Mouse (Mus musculus) liver, embryonic 14.5 days (tissue): ENCODE data around the gene Mmp21. TPM values are rescaled to one million over a fixed set of nuclear protein-coding genes. Genes with fewer than 3 reads are reported as not detected.

ENCODE experiments used
- ATAC-seq: fragments of 200-750 bp; cut with Nextera tagmentation; 2 replicates; pipeline ENCODE4 v1.8.0; 2017; ENCODE audit warnings: moderate number of reproducible peaks, mild to moderate bottlenecking, moderate library complexity; ENCODE audit not compliant: insufficient read depth
- DNase-seq, 3 experiments: peaks; one replicate each; pipeline ENCODE4 v3.0.0-alpha.2; 2012 to 2013; ENCODE audit warnings: low read depth in 3 of 3, low spot score in 3 of 3
- H3K27ac ChIP-seq: fragments of 300-500 bp; sonication (generic); 2 replicates; pipeline ENCODE4 v1.5.1; 2014; ENCODE audit warnings: moderate library complexity, mild to moderate bottlenecking, control low read depth, inconsistent platforms
- H3K27me3 ChIP-seq: fragments of 300-500 bp; sonication (generic); 2 replicates; pipeline ENCODE4 v1.6.1; 2014; ENCODE audit warnings: mild to moderate bottlenecking, low read length, moderate library complexity; ENCODE audit not compliant: control insufficient read depth, insufficient read depth
- H3K36me3 ChIP-seq: fragments of 300-500 bp; sonication (generic); replicated peaks from 2 replicates; pipeline ENCODE4 v1.6.1; 2014; ENCODE audit warnings: low read depth; ENCODE audit not compliant: control insufficient read depth, insufficient read depth
- H3K4me1 ChIP-seq, 2 experiments: fragments of 200-500 bp in 1 of 2; fragments of 300-500 bp in 1 of 2; sonication (generic) in 1 of 2; replicated peaks; 2 replicates each; pipeline ENCODE4 v1.6.1; 2012 to 2014; ENCODE audit warnings: antibody characterized with exemption in 1 of 2, inconsistent platforms in 1 of 2, low read length in 1 of 2; ENCODE audit not compliant: control insufficient read depth in 2 of 2, insufficient read depth in 2 of 2
- H3K4me2 ChIP-seq: fragments of 300-500 bp; sonication (generic); 2 replicates; pipeline ENCODE4 v1.6.1; 2014; ENCODE audit warnings: low read depth, mild to moderate bottlenecking, control low read depth, moderate library complexity
- H3K4me3 ChIP-seq, 2 experiments: fragments of 200-500 bp in 1 of 2; fragments of 300-500 bp in 1 of 2; sonication (generic) in 1 of 2; 2 replicates each; pipeline ENCODE4 v1.5.1; 2012 to 2014; ENCODE audit warnings: low read depth in 2 of 2, low read length in 2 of 2, mild to moderate bottlenecking in 2 of 2, control low read depth in 1 of 2, inconsistent platforms in 1 of 2, moderate library complexity in 1 of 2; ENCODE audit not compliant: insufficient read depth in 1 of 2
- H3K9ac ChIP-seq: fragments of 300-500 bp; sonication (generic); replicated peaks from 2 replicates; pipeline ENCODE4 v1.6.1; 2014; ENCODE audit warnings: mild to moderate bottlenecking, control low read depth, moderate library complexity
- H3K9me3 ChIP-seq: fragments of 300-500 bp; sonication (generic); 2 replicates; pipeline ENCODE4 v1.6.1; 2016; ENCODE audit warnings: low read length, mixed read lengths; ENCODE audit not compliant: control insufficient read depth
- CTCF ChIP-seq: IDR thresholded peaks from 2 replicates; pipeline ENCODE4 v1.5.1; 2016; ENCODE audit warnings: antibody characterized with exemption, low read depth, control low read depth
- EP300 ChIP-seq: IDR thresholded peaks from 2 replicates; pipeline ENCODE4 v1.6.1; 2016; ENCODE audit warnings: antibody characterized with exemption, low read depth
- WGBS: fragments of 180-500 bp; shearing (Covaris S2); extraction: QIAGEN DNeasy Blood & Tissue Kit; methylation state at CpG from one replicate; pipeline ENCODE4 v1.1.7; 2014; ENCODE audit not compliant: insufficient replicate concordance; 5-methylcytosine and 5-hydroxymethylcytosine counted together
- polyA plus RNA-seq, 2 experiments: library from polyadenylated mRNA; depleted of rRNA in 1 of 2; stranded (reverse) in 1 of 2; unstranded in 1 of 2; fragments of >200 nt; fragmentation: Nextera tagmentation in 1 of 2; extraction: Ambion mirVana in 1 of 2; gene quantifications; 2 replicates each; pipeline versions ENCODE4 v1.2.1 to v1.2.3; 2012 to 2014

Mmp21 gene
- 0.04 and 0.08 TPM in 2 replicates for polyA plus RNA-seq (2012; rRNA removed)
- not detected in 2 replicates for polyA plus RNA-seq (2014; fragmentation: Nextera tagmentation; extraction: Ambion mirVana)

DNA sequence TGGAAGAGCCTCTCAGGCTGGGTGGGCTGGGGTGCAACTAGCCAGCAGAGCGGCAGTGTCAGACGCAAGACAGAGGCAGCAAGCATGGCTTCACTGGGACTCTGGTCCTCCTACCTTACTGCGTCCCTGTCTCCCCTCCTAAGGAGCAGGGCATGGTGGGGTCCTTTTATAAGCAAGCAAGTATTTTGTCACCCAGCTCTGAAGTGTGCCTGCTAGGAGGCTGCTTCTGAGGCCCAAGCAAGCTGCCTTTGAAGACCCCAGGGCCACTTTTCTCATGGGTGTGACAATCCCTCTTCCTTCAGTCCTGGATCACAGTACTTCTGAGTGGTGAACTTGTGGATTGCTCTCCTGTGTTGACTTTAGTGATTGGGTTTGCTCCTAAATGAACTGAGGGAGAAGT is at the start of gene Mmp21:
TSS of gene Mmp21 (minus strand) at position 101 of the 400 bp plus-strand sequence.
- Histone ChIP-seq H3K4me2 (no peak within 1 kb of the TSS), H3K9ac (no peak within 1 kb of the TSS), H3K4me3 (no peak within 1 kb of the TSS), H3K27me3 (no peaks in the 10 kb centered on the region), H3K4me1 (no peaks in the 10 kb centered on the region), H3K9me3 (no peaks in the 10 kb centered on the region), H3K36me3 (peaks cover 4% of the 10 kb centered on the region), H3K27ac (no peak within 1 kb of the TSS)
- ATAC-seq (no peak), DNase-seq (no peak)
- TF ChIP-seq CTCF, result no peak
- no peak for TF ChIP-seq EP300
- 70% methylated on average over 3 of the region's 3 CpGs for WGBS

DNA sequence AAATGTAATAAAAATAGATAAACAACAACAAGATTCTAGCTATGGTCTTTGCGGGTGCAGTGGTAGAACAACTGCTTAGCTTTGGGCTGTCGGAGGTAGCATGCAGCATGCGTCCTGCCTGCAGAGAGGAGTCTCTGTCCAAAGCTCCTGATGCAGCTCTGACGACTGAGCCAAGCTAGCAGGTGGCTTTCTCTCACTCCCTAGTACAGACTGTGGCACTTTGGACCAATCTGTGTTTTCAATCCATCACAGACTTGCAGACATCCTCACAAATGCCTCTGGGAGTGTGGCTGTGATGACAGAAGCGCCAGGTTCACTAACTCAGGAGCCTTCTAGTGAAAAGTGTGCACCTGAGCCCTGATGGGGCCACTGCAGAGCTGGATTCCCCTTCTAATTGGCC is 49.5 kb upstream of the Mmp21 start:
- no peaks in the 10 kb centered on the region for H3K9me3 ChIP-seq
- no peak overlapping the region for H3K4me3 ChIP-seq
- H3K36me3 ChIP-seq, result no peaks in the 10 kb centered on the region; the same call in 1 of the 2 replicates
- no peak overlapping the region for H3K27ac ChIP-seq
- H3K27me3 ChIP-seq, result no peaks in the 10 kb centered on the region
- no peak for TF ChIP-seq EP300
- TF ChIP-seq CTCF, result no peak
- no peak overlapping the region for H3K9ac ChIP-seq
- no peak for DNase-seq
- no peaks in the 10 kb centered on the region for H3K4me1 ChIP-seq
- H3K4me2 ChIP-seq, result no peak overlapping the region
- WGBS, result 71% methylated on average over 5 of the region's 5 CpGs
- ATAC-seq, result no peak

DNA sequence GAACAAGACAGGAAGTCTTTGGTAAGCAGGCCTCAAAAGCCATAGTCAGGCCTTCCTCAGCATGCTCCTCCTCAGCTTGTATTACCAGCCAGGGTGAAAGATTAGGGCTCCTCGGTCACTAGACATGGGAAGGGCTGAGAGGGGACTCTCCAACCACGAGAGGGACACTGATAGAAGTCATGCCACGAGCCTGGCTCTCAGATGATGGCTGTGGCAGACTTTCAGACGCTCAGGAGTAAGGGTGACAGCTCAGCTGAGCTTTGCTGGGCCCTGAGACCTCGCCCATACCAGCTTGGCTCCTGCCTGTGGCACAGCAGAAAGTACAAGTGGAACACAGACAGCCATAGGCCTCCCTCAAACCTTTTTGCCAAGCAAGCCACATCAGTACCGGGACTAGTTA is 47.2 kb upstream of the Mmp21 start:
- WGBS, result 53% methylated on average over 6 of the region's 6 CpGs
- no peak overlapping the region for H3K9ac ChIP-seq
- no peaks in the 10 kb centered on the region for H3K4me1 ChIP-seq
- no peak for TF ChIP-seq EP300
- TF ChIP-seq CTCF, result no peak
- ATAC-seq (0 out of 2 replicates have a peak, but pooled peaks have one; percentile 24), DNase-seq (no peak)
- H3K27ac ChIP-seq, result no peak overlapping the region
- H3K4me2 ChIP-seq, result no peak overlapping the region
- H3K36me3 ChIP-seq, result no peaks in the 10 kb centered on the region; the same call in 1 of the 2 replicates
- H3K27me3 ChIP-seq, result no peaks in the 10 kb centered on the region
- no peak overlapping the region for H3K4me3 ChIP-seq
- no peaks in the 10 kb centered on the region for H3K9me3 ChIP-seq

- H3K4me1 ChIP-seq, result no peaks in the 10 kb centered on the region
- ATAC-seq (no peak), DNase-seq (no peak)
- no peak overlapping the region for H3K9ac ChIP-seq
- H3K27me3 ChIP-seq, result no peaks in the 10 kb centered on the region
- no peak overlapping the region for H3K4me3 ChIP-seq
- WGBS, result 76% methylated on average over 10 of the region's 10 CpGs
- no peak overlapping the region for H3K27ac ChIP-seq
- TF ChIP-seq CTCF, result no peak
- TF ChIP-seq EP300, result no peak
- no peaks in the 10 kb centered on the region for H3K9me3 ChIP-seq
- peaks cover 8% of the 10 kb centered on the region for H3K36me3 ChIP-seq
- no peak overlapping the region for H3K4me2 ChIP-seq
Measured at GRCm38 (mm10) chr7:133725571-133725970, 45.7 kb upstream of the Mmp21 start.

DNA sequence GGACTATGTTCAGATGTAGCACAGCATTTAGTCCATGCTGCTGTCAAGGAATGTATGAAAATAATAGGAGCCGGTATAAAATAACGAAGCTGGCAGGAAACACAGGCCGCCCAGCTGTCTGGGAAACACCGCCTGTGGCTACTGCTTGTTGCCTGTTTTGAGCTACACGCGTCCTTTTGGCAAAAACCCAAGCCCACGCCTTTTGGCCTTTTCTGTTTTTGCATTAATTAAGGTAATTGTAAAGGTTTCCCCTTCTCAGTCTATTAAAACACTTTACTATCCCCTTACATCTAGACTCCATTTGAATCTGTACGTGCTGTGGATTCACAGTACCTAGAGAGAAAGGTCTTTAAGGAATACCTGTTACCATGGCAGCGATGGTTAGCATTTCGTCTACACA is 45.0 kb upstream of the Mmp21 start:
- no peak overlapping the region for H3K27ac ChIP-seq
- H3K4me2 ChIP-seq, result no peak overlapping the region
- no peak for DNase-seq
- peaks cover 15% of the 10 kb centered on the region for H3K36me3 ChIP-seq
- no peaks in the 10 kb centered on the region for H3K4me1 ChIP-seq
- no peak overlapping the region for H3K4me3 ChIP-seq
- no peak for ATAC-seq
- 80% methylated on average over 10 of the region's 10 CpGs for whole genome bisulfite sequencing
- no peak overlapping the region for H3K9ac ChIP-seq
- H3K9me3 ChIP-seq, result no peaks in the 10 kb centered on the region
- H3K27me3 ChIP-seq, result no peaks in the 10 kb centered on the region
- TF ChIP-seq CTCF, result no peak
- TF ChIP-seq EP300, result no peak
